Mouse (Mus musculus): ENCODE results near the gene Sypl. TPM values are rescaled to one million over a fixed set of nuclear protein-coding genes. Genes with fewer than 3 reads are reported as not detected.

Gene Sypl
- polyA plus RNA-seq, 1 experiment from 2014 or later = 33.3 TPM

Other genes starting within 250 kb of the Sypl start
- 30.4 and 33.2 TPM in 2 replicates for gene Nampt, start 134.3 kb upstream of the Sypl start, polyA plus RNA-seq (2015; fragmentation: Nextera tagmentation; extraction: Ambion mirVana)
- 0.19 and 0.32 TPM in 2 replicates for gene Cdhr3, start 139.0 kb downstream of the Sypl start, polyA plus RNA-seq (2015; fragmentation: Nextera tagmentation; extraction: Ambion mirVana)
- gene Atxn7l1, start 193.8 kb downstream of the Sypl start, polyA plus RNA-seq (2015; fragmentation: Nextera tagmentation; extraction: Ambion mirVana) = 20.2 and 24.4 TPM in 2 replicates

Data from midbrain, embryonic 15.5 days (tissue).